Mouse (Mus musculus): ENCODE results near the gene Krtap28-10.

GRCm38 (mm10) chr1:83036892-83037667 lies 5.2 kb downstream of the Krtap28-10 start:
- no peak for TF ChIP-seq POLR2A (IDR thresholded peaks at IDR 0.05; ENCODE audit: insufficient read depth, low read depth, low read length)
- no peak for TF ChIP-seq CTCF (IDR thresholded peaks at IDR 0.05)

Data from heart, adult 2 months (tissue).